Mouse (Mus musculus) embryonic fibroblast, embryonic 13.5 days (primary cell): Measurements from ENCODE around the gene Mettl26.
"Not testable (repeated sequence)": the region's sequence is repeated elsewhere in the genome, so short reads cannot be mapped to it uniquely, and the experiment has no call there.

ENCODE experiments used
- CTCF ChIP-seq: IDR thresholded peaks from 2 replicates; pipeline ENCODE4 v1.5.1; 2011; ENCODE audit warnings: mild to moderate bottlenecking, control low read depth, low read length, moderate library complexity, borderline replicate concordance; ENCODE audit not compliant: insufficient read depth
- POLR2A ChIP-seq: IDR thresholded peaks from 2 replicates; pipeline ENCODE4 v1.6.1; 2011; ENCODE audit warnings: low read depth, mild to moderate bottlenecking, control low read depth, low read length, moderate library complexity

DNA sequence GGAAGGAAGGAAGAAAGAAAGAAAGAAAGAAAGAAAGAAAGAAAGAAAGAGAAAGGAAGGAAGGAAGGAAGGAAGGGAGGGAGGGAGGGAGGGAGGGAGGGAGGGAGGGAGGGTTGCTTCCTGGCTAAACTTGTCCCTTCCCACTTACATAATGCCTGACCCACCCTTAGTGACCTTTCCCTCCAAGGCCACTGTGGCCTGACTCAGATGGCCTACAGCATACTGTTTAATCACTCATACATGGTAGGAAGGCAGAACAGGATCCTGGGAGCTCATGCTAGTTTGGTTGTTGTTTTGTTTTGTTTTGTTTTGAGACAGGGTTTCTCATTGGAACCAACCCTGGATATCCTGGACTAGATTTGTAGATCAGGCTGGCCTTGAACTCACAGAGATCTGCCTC lies 3.3 kb upstream of the Mettl26 start:
- TF ChIP-seq POLR2A, CTCF: not testable (repeated sequence)
